Mouse (Mus musculus) gonadal fat pad, adult 2 months (tissue): ENCODE measurements around the gene Prpf40b. TPM values are rescaled to one million over a fixed set of nuclear protein-coding genes. Genes with fewer than 3 reads are reported as not detected.

ENCODE experiments used
- polyA plus RNA-seq: library from polyadenylated mRNA; depleted of rRNA; stranded (reverse); fragments of >200 nt; gene quantifications from 2 replicates; pipeline ENCODE4 v1.2.3, GENCODE M21; 2012; rRNA removed

Gene Prpf40b
- polyA plus RNA-seq, 1 experiment = 72.1 TPM

Other genes starting within 250 kb of the Prpf40b start
- gene Prph, start 239.9 kb upstream of the Prpf40b start, polyA plus RNA-seq = 0.06 and 0.32 TPM in 2 replicates
- 2.3 and 3.0 TPM in 2 replicates for gene Troap, start 220.5 kb upstream of the Prpf40b start, polyA plus RNA-seq
- 1.8 and 2.1 TPM in 2 replicates for gene C1ql4, start 207.3 kb upstream of the Prpf40b start, polyA plus RNA-seq
- 5.8 and 7.6 TPM in 2 replicates for gene Dnajc22, start 201.9 kb upstream of the Prpf40b start, polyA plus RNA-seq
- 14.7 and 15.2 TPM in 2 replicates for gene Spats2, start 169.2 kb upstream of the Prpf40b start, polyA plus RNA-seq
- gene Kcnh3, start 70.2 kb upstream of the Prpf40b start, polyA plus RNA-seq = 51.8 and 55.4 TPM in 2 replicates
- 69.8 and 80.5 TPM in 2 replicates for gene Mcrs1, start 43.1 kb upstream of the Prpf40b start, polyA plus RNA-seq
- gene Fam186b, start 801 bp downstream of the Prpf40b start, polyA plus RNA-seq = 0.24 and 0.35 TPM in 2 replicates
- 30.6 and 31.4 TPM in 2 replicates for gene Fmnl3, start 75.4 kb downstream of the Prpf40b start, polyA plus RNA-seq
- 812 and 823 TPM in 2 replicates for gene Tmbim6, start 97.8 kb downstream of the Prpf40b start, polyA plus RNA-seq
- 5.0 and 5.7 TPM in 2 replicates for gene Nckap5l, start 162.7 kb downstream of the Prpf40b start, polyA plus RNA-seq
- 6.0 and 6.3 TPM in 2 replicates for gene Bcdin3d, start 179.6 kb downstream of the Prpf40b start, polyA plus RNA-seq
- 19.4 and 23.8 TPM in 2 replicates for gene Faim2, start 233.1 kb downstream of the Prpf40b start, polyA plus RNA-seq